Mouse (Mus musculus) limb, embryonic 12.5 days (tissue): ENCODE results near the gene Tmprss6. TPM values are rescaled to one million over a fixed set of nuclear protein-coding genes. Genes with fewer than 3 reads are reported as not detected.

Experiments
- ATAC-seq: fragments of 200-750 bp; cut with Nextera tagmentation; 2 replicates; pipeline ENCODE4 v1.8.0; 2017; ENCODE audit warnings: low read depth, moderate TSS enrichment; ENCODE audit not compliant: insufficient number of reproducible peaks, insufficient read depth, low FRiP score, low TSS enrichment
- H3K27ac ChIP-seq: fragments of 300-500 bp; sonication (generic); 2 replicates; pipeline ENCODE4 v1.5.1; 2016; ENCODE audit warnings: mild to moderate bottlenecking, moderate library complexity
- H3K27me3 ChIP-seq: fragments of 300-500 bp; sonication (generic); 2 replicates; pipeline ENCODE4 v1.6.1; 2016; ENCODE audit warnings: mild to moderate bottlenecking, moderate library complexity
- H3K36me3 ChIP-seq: fragments of 300-500 bp; sonication (generic); 2 replicates; pipeline ENCODE4 v1.6.1; 2016; ENCODE audit warnings: mild to moderate bottlenecking, moderate library complexity
- H3K4me1 ChIP-seq: fragments of 300-500 bp; sonication (generic); replicated peaks from 2 replicates; pipeline ENCODE4 v1.6.1; 2016
- H3K4me2 ChIP-seq: fragments of 300-500 bp; sonication (generic); 2 replicates; pipeline ENCODE4 v1.6.1; 2016; ENCODE audit warnings: mild to moderate bottlenecking, moderate library complexity
- H3K4me3 ChIP-seq: fragments of 300-500 bp; sonication (generic); replicated peaks from 2 replicates; pipeline ENCODE4 v1.5.1; 2016; ENCODE audit warnings: mild to moderate bottlenecking
- H3K9ac ChIP-seq: fragments of 300-500 bp; sonication (generic); replicated peaks from 2 replicates; pipeline ENCODE4 v1.6.1; 2016; ENCODE audit warnings: mild to moderate bottlenecking, moderate library complexity
- H3K9me3 ChIP-seq: fragments of 300-500 bp; sonication (generic); 2 replicates; pipeline ENCODE4 v1.6.1; 2016; ENCODE audit warnings: mild to moderate bottlenecking, moderate library complexity
- WGBS: fragments of 180-500 bp; shearing (Covaris S2); methylation state at CpG from one replicate; pipeline ENCODE4 v1.1.7; 2016; 5-methylcytosine and 5-hydroxymethylcytosine counted together
- polyA plus RNA-seq: library from polyadenylated mRNA; unstranded; fragments of >200 nt; fragmentation: Nextera tagmentation; extraction: Ambion mirVana; gene quantifications from 2 replicates; pipeline ENCODE4 v1.2.1, GENCODE M21; 2016

Gene Tmprss6
- polyA plus RNA-seq, 1 experiment from 2014 or later = 0.10 TPM

GRCm38 (mm10) chr15:78416937-78417336, 51.5 kb downstream of the Tmprss6 start:
- Histone ChIP-seq H3K9me3 (no peaks in the 10 kb centered on the region), H3K27me3 (peaks cover 19% of the 10 kb centered on the region), H3K4me2 (no peak overlapping the region), H3K4me1 (no peaks in the 10 kb centered on the region), H3K9ac (no peak overlapping the region), H3K36me3 (peaks cover 6% of the 10 kb centered on the region; the same call in 1 of the 2 replicates), H3K27ac (no peak overlapping the region), H3K4me3 (no peak overlapping the region)
- ATAC-seq = no peak
- 57% methylated on average over 4 of the region's 4 CpGs for WGBS

GRCm38 (mm10) chr15:78414157-78414556, 54.3 kb downstream of the Tmprss6 start:
- Histone ChIP-seq H3K9ac (no peak overlapping the region), H3K27ac (no peak overlapping the region), H3K4me3 (no peak overlapping the region), H3K4me1 (peaks cover 10% of the 10 kb centered on the region; the same call in 1 of the 2 replicates), H3K27me3 (peaks cover 43% of the 10 kb centered on the region), H3K4me2 (no peak overlapping the region), H3K36me3 (peaks cover 6% of the 10 kb centered on the region; the same call in 1 of the 2 replicates), H3K9me3 (no peaks in the 10 kb centered on the region)
- WGBS = 90% methylated on average over 8 of the region's 8 CpGs
- ATAC-seq = no peak

- Histone ChIP-seq H3K4me2 (no peak overlapping the region), H3K27ac (no peak overlapping the region), H3K9me3 (no peaks in the 10 kb centered on the region), H3K4me1 (peaks cover 10% of the 10 kb centered on the region; the same call in 1 of the 2 replicates), H3K36me3 (peaks cover 6% of the 10 kb centered on the region; the same call in 1 of the 2 replicates), H3K27me3 (peaks cover 43% of the 10 kb centered on the region), H3K4me3 (no peak overlapping the region), H3K9ac (no peak overlapping the region)
- no peak for ATAC-seq
- WGBS = 67% methylated on average over 1 of the region's 1 CpGs
Measured at GRCm38 (mm10) chr15:78413719-78414117, 54.7 kb downstream of the Tmprss6 start.

DNA sequence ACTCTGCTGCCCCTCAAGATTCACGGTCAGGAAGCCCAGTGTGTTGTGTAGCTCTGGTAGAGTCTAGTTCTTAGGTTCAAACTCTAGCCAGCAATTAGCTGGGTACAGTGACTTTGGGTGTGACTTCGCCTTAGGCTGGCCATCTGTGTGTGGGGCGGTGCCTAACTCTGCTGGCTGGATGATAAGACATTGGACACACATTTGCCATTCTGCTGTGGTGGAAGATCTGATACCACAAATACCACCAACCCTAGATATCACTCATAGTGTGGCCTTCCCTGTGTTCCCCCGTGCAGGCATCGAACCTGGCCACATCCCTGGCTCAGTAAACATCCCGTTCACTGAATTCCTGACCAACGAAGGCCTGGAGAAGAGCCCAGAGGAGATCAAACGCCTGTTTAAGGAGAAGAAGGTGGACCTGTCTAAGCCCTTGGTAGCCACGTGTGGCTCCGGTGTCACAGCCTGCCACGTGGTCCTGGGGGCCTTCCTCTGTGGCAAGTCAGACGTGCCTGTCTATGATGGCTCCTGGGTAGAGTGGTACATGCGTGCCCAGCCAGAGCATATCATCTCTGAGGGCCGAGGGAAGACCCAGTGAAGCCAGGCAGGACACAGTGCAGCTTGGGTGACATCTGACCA, 55.2 kb downstream of the Tmprss6 start:
- 88% methylated on average over 14 of the region's 14 CpGs for WGBS
- Histone ChIP-seq H3K27me3 (peaks cover 44% of the 10 kb centered on the region), H3K27ac (no peak overlapping the region), H3K9ac (no peak overlapping the region), H3K4me1 (peaks cover 10% of the 10 kb centered on the region; the same call in 1 of the 2 replicates), H3K9me3 (no peaks in the 10 kb centered on the region), H3K4me2 (no peak overlapping the region), H3K36me3 (peaks cover 6% of the 10 kb centered on the region; the same call in 1 of the 2 replicates), H3K4me3 (no peak overlapping the region)
- no peak for ATAC-seq

GRCm38 (mm10) chr15:78409570-78410052, 58.8 kb downstream of the Tmprss6 start:
- H3K4me3 ChIP-seq = peak overlapping the region; percentile 32
- 9% methylated on average over 12 of the region's 12 CpGs for WGBS
- ATAC-seq = no peak
- peaks cover 6% of the 10 kb centered on the region; the same call in 1 of the 2 replicates for H3K36me3 ChIP-seq
- H3K4me2 ChIP-seq = peak overlapping the region; percentile 54
- H3K9ac ChIP-seq = peak overlapping the region; percentile 42; the same call in 1 of the 2 replicates
- H3K27ac ChIP-seq = no peak overlapping the region
- peaks cover 51% of the 10 kb centered on the region for H3K27me3 ChIP-seq
- H3K9me3 ChIP-seq = no peaks in the 10 kb centered on the region
- H3K4me1 ChIP-seq = peaks cover 28% of the 10 kb centered on the region

GRCm38 (mm10) chr15:78406293-78406934, 62.0 kb downstream of the Tmprss6 start, which contains the start of gene Mpst:
Mpst (plus strand) TSS chr15:78406416.
- peak; percentile 86 for ATAC-seq
- peak within 1 kb of the TSS; percentile 88 for H3K27ac ChIP-seq
- H3K4me1 ChIP-seq = peaks cover 34% of the 10 kb centered on the region
- peaks cover 39% of the 10 kb centered on the region for H3K27me3 ChIP-seq
- under 1% methylated on average over 40 of the region's 40 CpGs for WGBS
- H3K4me2 ChIP-seq = peak within 1 kb of the TSS; percentile 92
- H3K4me3 ChIP-seq = peak within 1 kb of the TSS; percentile 67
- no peaks in the 10 kb centered on the region for H3K36me3 ChIP-seq
- H3K9me3 ChIP-seq = no peaks in the 10 kb centered on the region
- peak within 1 kb of the TSS; percentile 66 for H3K9ac ChIP-seq

- ATAC-seq = peak; percentile 44; the same call in 1 of the 2 replicates
- H3K9ac ChIP-seq = peak within 1 kb of the TSS; percentile 66
- 2% methylated on average over 34 of the region's 34 CpGs for WGBS
- peak within 1 kb of the TSS; percentile 67 for H3K4me3 ChIP-seq
- H3K4me1 ChIP-seq = peaks cover 34% of the 10 kb centered on the region
- peaks cover 32% of the 10 kb centered on the region for H3K27me3 ChIP-seq
- H3K4me2 ChIP-seq = peak within 1 kb of the TSS; percentile 92
- H3K9me3 ChIP-seq = no peaks in the 10 kb centered on the region
- no peaks in the 10 kb centered on the region for H3K36me3 ChIP-seq
- peak within 1 kb of the TSS; percentile 88 for H3K27ac ChIP-seq
Measured at GRCm38 (mm10) chr15:78405517-78406211, 62.8 kb downstream of the Tmprss6 start, which contains the start of gene Tst. Tst (minus strand) TSS chr15:78405907.

- H3K4me3 ChIP-seq = peak overlapping the region; percentile 67
- no peak for ATAC-seq
- H3K9ac ChIP-seq = no peak overlapping the region; the same call in 1 of the 2 replicates
- no peak overlapping the region for H3K27ac ChIP-seq
- H3K4me2 ChIP-seq = peak overlapping the region; percentile 92
- H3K27me3 ChIP-seq = peaks cover 26% of the 10 kb centered on the region
- H3K9me3 ChIP-seq = no peaks in the 10 kb centered on the region
- 54% methylated on average over 11 of the region's 11 CpGs for WGBS
- peaks cover 30% of the 10 kb centered on the region for H3K4me1 ChIP-seq
- H3K36me3 ChIP-seq = no peaks in the 10 kb centered on the region
Measured at GRCm38 (mm10) chr15:78405098-78405497, 63.3 kb downstream of the Tmprss6 start.

GRCm38 (mm10) chr15:78403896-78404295, 64.5 kb downstream of the Tmprss6 start:
- peaks cover 24% of the 10 kb centered on the region; the same call in 1 of the 2 replicates for H3K4me1 ChIP-seq
- H3K4me2 ChIP-seq = no peak overlapping the region

GRCm38 (mm10) chr15:78403301-78403741, 65.1 kb downstream of the Tmprss6 start:
- Histone ChIP-seq H3K27ac (no peak overlapping the region), H3K9ac (no peak overlapping the region), H3K36me3 (no peaks in the 10 kb centered on the region), H3K9me3 (no peaks in the 10 kb centered on the region), H3K4me2 (no peak overlapping the region), H3K4me3 (no peak overlapping the region), H3K4me1 (peaks cover 24% of the 10 kb centered on the region; the same call in 1 of the 2 replicates), H3K27me3 (peaks cover 8% of the 10 kb centered on the region)
- ATAC-seq = no peak
- 47% methylated on average over 3 of the region's 3 CpGs for WGBS

More at GRCm38 (mm10) chr15:78403896-78404295, 64.5 kb downstream of the Tmprss6 start:
- Histone ChIP-seq H3K9ac (no peak overlapping the region), H3K36me3 (no peaks in the 10 kb centered on the region), H3K27me3 (peaks cover 14% of the 10 kb centered on the region), H3K4me3 (no peak overlapping the region), H3K9me3 (no peaks in the 10 kb centered on the region), H3K27ac (no peak overlapping the region)
- no peak for ATAC-seq
- WGBS = 64% methylated on average over 1 of the region's 1 CpGs
